Mouse (Mus musculus) liver, embryonic 12.5 days (tissue): Measurements from ENCODE around the gene Bcl6. TPM values are rescaled to one million over a fixed set of nuclear protein-coding genes. Genes with fewer than 3 reads are reported as not detected.

Experiments
- ATAC-seq: fragments of 200-750 bp; cut with Nextera tagmentation; 2 replicates; pipeline ENCODE4 v1.8.0; 2017; ENCODE audit warnings: moderate number of reproducible peaks, mild to moderate bottlenecking, moderate library complexity
- H3K27ac ChIP-seq: fragments of 300-500 bp; sonication (generic); 2 replicates; pipeline ENCODE4 v1.5.1; 2016; ENCODE audit warnings: mild to moderate bottlenecking
- H3K27me3 ChIP-seq: fragments of 300-500 bp; sonication (generic); replicated peaks from 2 replicates; pipeline ENCODE4 v1.6.1; 2016; ENCODE audit warnings: mild to moderate bottlenecking, moderate library complexity
- H3K36me3 ChIP-seq: fragments of 300-500 bp; sonication (generic); 2 replicates; pipeline ENCODE4 v1.6.1; 2016; ENCODE audit warnings: mild to moderate bottlenecking, moderate library complexity
- H3K4me1 ChIP-seq: fragments of 300-500 bp; sonication (generic); 2 replicates; pipeline ENCODE4 v1.6.1; 2016
- H3K4me2 ChIP-seq: fragments of 300-500 bp; sonication (generic); 2 replicates; pipeline ENCODE4 v1.6.1; 2016; ENCODE audit warnings: mild to moderate bottlenecking, moderate library complexity
- H3K4me3 ChIP-seq: fragments of 300-500 bp; sonication (generic); 2 replicates; pipeline ENCODE4 v1.5.1; 2016; ENCODE audit warnings: mild to moderate bottlenecking, moderate library complexity
- H3K9ac ChIP-seq: fragments of 300-500 bp; sonication (generic); 2 replicates; pipeline ENCODE4 v1.6.1; 2016; ENCODE audit warnings: mild to moderate bottlenecking, moderate library complexity
- H3K9me3 ChIP-seq: fragments of 300-500 bp; sonication (generic); replicated peaks from 2 replicates; pipeline ENCODE4 v1.6.1; 2016; ENCODE audit warnings: mild to moderate bottlenecking, moderate library complexity
- WGBS: fragments of 180-500 bp; shearing (Covaris S2); methylation state at CpG from one replicate; pipeline ENCODE4 v1.1.7; 2016; ENCODE audit not compliant: insufficient replicate concordance; 5-methylcytosine and 5-hydroxymethylcytosine counted together
- polyA plus RNA-seq: library from polyadenylated mRNA; unstranded; fragments of >200 nt; fragmentation: Nextera tagmentation; extraction: Ambion mirVana; gene quantifications from 2 replicates; pipeline ENCODE4 v1.2.1, GENCODE M21; 2016

Gene Bcl6
- polyA plus RNA-seq, 1 experiment from 2014 or later, result 0.19 TPM

GRCm38 (mm10) chr16:24012066-24012465 lies 23.4 kb upstream of the Bcl6 start:
- ATAC-seq, result no peak

GRCm38 (mm10) chr16:24011306-24011705 lies 22.7 kb upstream of the Bcl6 start:
- H3K27me3 ChIP-seq, result no peaks in the 10 kb centered on the region
- H3K4me3 ChIP-seq, result no peak overlapping the region
- H3K27ac ChIP-seq, result no peak overlapping the region
- ATAC-seq, result no peak
- H3K4me1 ChIP-seq, result no peaks in the 10 kb centered on the region
- no peak overlapping the region for H3K4me2 ChIP-seq
- WGBS, result 62% methylated on average over 3 of the region's 3 CpGs
- H3K9ac ChIP-seq, result no peak overlapping the region
- H3K36me3 ChIP-seq, result no peaks in the 10 kb centered on the region
- no peaks in the 10 kb centered on the region for H3K9me3 ChIP-seq

More at GRCm38 (mm10) chr16:24012066-24012465, 23.4 kb upstream of the Bcl6 start:
- Histone ChIP-seq H3K4me3 (no peak overlapping the region), H3K27me3 (no peaks in the 10 kb centered on the region), H3K36me3 (no peaks in the 10 kb centered on the region), H3K9ac (no peak overlapping the region), H3K27ac (no peak overlapping the region), H3K4me2 (no peak overlapping the region), H3K4me1 (no peaks in the 10 kb centered on the region), H3K9me3 (no peaks in the 10 kb centered on the region)
- 27% methylated on average over 3 of the region's 3 CpGs for WGBS

- Histone ChIP-seq H3K9me3 (no peaks in the 10 kb centered on the region), H3K27ac (no peak overlapping the region), H3K27me3 (no peaks in the 10 kb centered on the region), H3K36me3 (no peaks in the 10 kb centered on the region), H3K9ac (no peak overlapping the region), H3K4me1 (no peaks in the 10 kb centered on the region), H3K4me2 (no peak overlapping the region), H3K4me3 (no peak overlapping the region)
- ATAC-seq, result no peak
- WGBS, result 69% methylated on average over 2 of the region's 2 CpGs
Measured at GRCm38 (mm10) chr16:24009891-24010290, 21.2 kb upstream of the Bcl6 start.

- Histone ChIP-seq H3K27me3 (no peaks in the 10 kb centered on the region), H3K36me3 (no peaks in the 10 kb centered on the region), H3K4me3 (no peak overlapping the region), H3K9ac (no peak overlapping the region), H3K4me2 (no peak overlapping the region), H3K4me1 (no peaks in the 10 kb centered on the region), H3K9me3 (no peaks in the 10 kb centered on the region), H3K27ac (no peak overlapping the region)
- WGBS, result 72% methylated on average over 8 of the region's 8 CpGs
- no peak for ATAC-seq
Measured at GRCm38 (mm10) chr16:24005928-24006327, 17.3 kb upstream of the Bcl6 start.

- H3K4me3 ChIP-seq, result no peak overlapping the region
- no peaks in the 10 kb centered on the region for H3K9me3 ChIP-seq
- no peak overlapping the region for H3K27ac ChIP-seq
- no peak for ATAC-seq
- no peak overlapping the region for H3K4me2 ChIP-seq
- H3K36me3 ChIP-seq, result no peaks in the 10 kb centered on the region
- no peak overlapping the region for H3K9ac ChIP-seq
- H3K27me3 ChIP-seq, result peaks cover 8% of the 10 kb centered on the region
- H3K4me1 ChIP-seq, result 0 out of 2 replicates have a peak, but pooled peaks cover 6% of the 10 kb centered on the region
- WGBS, result 68% methylated on average over 6 of the region's 6 CpGs
Measured at GRCm38 (mm10) chr16:23997912-23998311, 9.3 kb upstream of the Bcl6 start.

GRCm38 (mm10) chr16:23997228-23997627 lies 8.6 kb upstream of the Bcl6 start:
- H3K27ac ChIP-seq, result no peak overlapping the region

GRCm38 (mm10) chr16:23996342-23996741 lies 7.7 kb upstream of the Bcl6 start:
- H3K9me3 ChIP-seq, result no peaks in the 10 kb centered on the region

More at GRCm38 (mm10) chr16:23997228-23997627, 8.6 kb upstream of the Bcl6 start:
- H3K36me3 ChIP-seq, result no peaks in the 10 kb centered on the region
- H3K9me3 ChIP-seq, result no peaks in the 10 kb centered on the region
- H3K4me1 ChIP-seq, result 0 out of 2 replicates have a peak, but pooled peaks cover 6% of the 10 kb centered on the region
- H3K4me2 ChIP-seq, result no peak overlapping the region
- 59% methylated on average over 3 of the region's 3 CpGs for WGBS
- ATAC-seq, result no peak
- H3K27me3 ChIP-seq, result peaks cover 14% of the 10 kb centered on the region
- no peak overlapping the region for H3K9ac ChIP-seq
- H3K4me3 ChIP-seq, result no peak overlapping the region

GRCm38 (mm10) chr16:23993351-23994321 lies 5.0 kb upstream of the Bcl6 start:
- Histone ChIP-seq H3K27me3 (peaks cover 49% of the 10 kb centered on the region), H3K4me1 (peaks cover 21% of the 10 kb centered on the region), H3K4me2 (peak overlapping the region; percentile 10), H3K9me3 (no peaks in the 10 kb centered on the region), H3K4me3 (no peak overlapping the region), H3K36me3 (no peaks in the 10 kb centered on the region), H3K27ac (peak overlapping the region; percentile 59), H3K9ac (no peak overlapping the region)
- WGBS, result 31% methylated on average over 17 of the region's 17 CpGs
- 0 out of 2 replicates have a peak, but pooled peaks have one; percentile 36 for ATAC-seq

More at GRCm38 (mm10) chr16:23996342-23996741, 7.7 kb upstream of the Bcl6 start:
- no peak overlapping the region for H3K4me2 ChIP-seq
- peaks cover 21% of the 10 kb centered on the region for H3K27me3 ChIP-seq
- WGBS, result 72% methylated on average over 7 of the region's 7 CpGs
- H3K4me3 ChIP-seq, result no peak overlapping the region
- H3K36me3 ChIP-seq, result no peaks in the 10 kb centered on the region
- H3K9ac ChIP-seq, result no peak overlapping the region
- H3K4me1 ChIP-seq, result 0 out of 2 replicates have a peak, but pooled peaks cover 6% of the 10 kb centered on the region
- ATAC-seq, result no peak
- H3K27ac ChIP-seq, result no peak overlapping the region

- Histone ChIP-seq H3K27me3 (peaks cover 62% of the 10 kb centered on the region), H3K9ac (no peak overlapping the region), H3K27ac (no peak overlapping the region), H3K9me3 (no peaks in the 10 kb centered on the region), H3K4me3 (no peak overlapping the region), H3K36me3 (no peaks in the 10 kb centered on the region), H3K4me2 (no peak overlapping the region), H3K4me1 (peaks cover 33% of the 10 kb centered on the region)
- WGBS, result 74% methylated on average over 14 of the region's 14 CpGs
- ATAC-seq, result no peak
Measured at GRCm38 (mm10) chr16:23991846-23992580, 3.4 kb upstream of the Bcl6 start.

- 0% methylated on average over 4 of the region's 4 CpGs for WGBS
- H3K9ac ChIP-seq, result no peak overlapping the region
- no peak overlapping the region for H3K4me3 ChIP-seq
- H3K4me1 ChIP-seq, result peaks cover 41% of the 10 kb centered on the region
- no peaks in the 10 kb centered on the region for H3K36me3 ChIP-seq
- no peak overlapping the region for H3K27ac ChIP-seq
- peaks cover 70% of the 10 kb centered on the region for H3K27me3 ChIP-seq
- no peak overlapping the region for H3K4me2 ChIP-seq
- no peaks in the 10 kb centered on the region for H3K9me3 ChIP-seq
- no peak for ATAC-seq
Measured at GRCm38 (mm10) chr16:23991170-23991569, 2.5 kb upstream of the Bcl6 start.

- Histone ChIP-seq H3K27me3 (peaks cover 78% of the 10 kb centered on the region), H3K9me3 (no peaks in the 10 kb centered on the region), H3K4me1 (peaks cover 46% of the 10 kb centered on the region), H3K4me3 (peak overlapping the region; percentile 76), H3K36me3 (no peaks in the 10 kb centered on the region), H3K9ac (peak overlapping the region; percentile 86), H3K4me2 (peak overlapping the region; percentile 98), H3K27ac (peak overlapping the region; percentile 92; the same call in 1 of the 2 replicates)
- ATAC-seq, result no peak
- WGBS, result 42% methylated on average over 11 of the region's 11 CpGs
Measured at GRCm38 (mm10) chr16:23990161-23990970, 1.7 kb upstream of the Bcl6 start.
